Mouse (Mus musculus) hindbrain, embryonic 12.5 days (tissue): ENCODE measurements around the gene Rad51b. TPM values are rescaled to one million over a fixed set of nuclear protein-coding genes. Genes with fewer than 3 reads are reported as not detected.

Source experiments
- ATAC-seq: fragments of 200-750 bp; cut with Nextera tagmentation; 2 replicates; pipeline ENCODE4 v1.8.0; 2017; ENCODE audit warnings: moderate TSS enrichment; ENCODE audit not compliant: low FRiP score
- H3K27ac ChIP-seq: fragments of 300-500 bp; sonication (generic); 2 replicates; pipeline ENCODE4 v1.5.1; 2016; ENCODE audit warnings: mild to moderate bottlenecking
- H3K27me3 ChIP-seq: fragments of 300-500 bp; sonication (generic); 2 replicates; pipeline ENCODE4 v1.6.1; 2016; ENCODE audit warnings: mild to moderate bottlenecking
- H3K36me3 ChIP-seq: fragments of 300-500 bp; sonication (generic); 2 replicates; pipeline ENCODE4 v1.6.1; 2016; ENCODE audit warnings: mild to moderate bottlenecking
- H3K4me1 ChIP-seq: fragments of 300-500 bp; sonication (generic); 2 replicates; pipeline ENCODE4 v1.6.1; 2016
- H3K4me2 ChIP-seq: fragments of 300-500 bp; sonication (generic); replicated peaks from 2 replicates; pipeline ENCODE4 v1.6.1; 2016; ENCODE audit warnings: mild to moderate bottlenecking
- H3K4me3 ChIP-seq: fragments of 300-500 bp; sonication (generic); 2 replicates; pipeline ENCODE4 v1.5.1; 2016; ENCODE audit warnings: mild to moderate bottlenecking
- H3K9ac ChIP-seq: fragments of 300-500 bp; sonication (generic); 2 replicates; pipeline ENCODE4 v1.6.1; 2016; ENCODE audit warnings: mild to moderate bottlenecking, moderate library complexity
- H3K9me3 ChIP-seq: fragments of 300-500 bp; sonication (generic); replicated peaks from 2 replicates; pipeline ENCODE4 v1.6.1; 2016; ENCODE audit warnings: mild to moderate bottlenecking
- WGBS: fragments of 180-500 bp; shearing (Covaris S2); methylation state at CpG from one replicate; pipeline ENCODE4 v1.1.7; 2016; 5-methylcytosine and 5-hydroxymethylcytosine counted together
- polyA plus RNA-seq: library from polyadenylated mRNA; unstranded; fragments of >200 nt; fragmentation: Nextera tagmentation; extraction: Ambion mirVana; gene quantifications from 2 replicates; pipeline ENCODE4 v1.2.1, GENCODE M21; 2016

Rad51b gene
- polyA plus RNA-seq, 1 experiment from 2014 or later: 5.2 TPM

DNA sequence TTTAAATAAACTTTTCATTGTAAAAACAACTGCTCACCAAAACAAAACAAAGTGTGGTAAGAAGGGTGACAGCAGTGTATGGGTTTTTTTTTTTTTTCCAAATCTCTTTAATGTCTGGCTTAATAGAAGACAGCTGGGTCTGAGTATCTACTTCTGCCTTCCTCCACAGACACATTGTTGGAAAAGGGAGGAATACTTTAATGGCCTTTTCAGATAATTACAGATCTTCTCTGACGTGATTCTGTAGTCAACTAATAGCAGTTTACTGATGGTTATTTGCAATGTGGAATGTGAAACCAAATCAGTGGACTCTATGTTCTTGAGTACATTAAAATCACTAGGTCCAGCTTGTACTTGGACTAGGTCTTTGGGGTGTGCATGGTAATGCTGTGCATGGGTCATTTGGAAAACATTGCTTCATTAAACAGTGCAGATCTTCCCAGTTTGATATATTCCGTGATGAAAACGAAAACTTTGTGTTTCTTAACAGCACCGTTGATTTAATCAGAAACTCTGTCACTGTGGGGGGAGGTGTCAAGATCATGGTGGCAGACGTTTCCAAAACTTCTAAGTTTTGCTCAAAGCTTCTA, 556.9 kb downstream of the Rad51b start:
- no peak overlapping the region for H3K4me3 ChIP-seq
- WGBS: 82% methylated on average over 5 of the region's 5 CpGs

DNA sequence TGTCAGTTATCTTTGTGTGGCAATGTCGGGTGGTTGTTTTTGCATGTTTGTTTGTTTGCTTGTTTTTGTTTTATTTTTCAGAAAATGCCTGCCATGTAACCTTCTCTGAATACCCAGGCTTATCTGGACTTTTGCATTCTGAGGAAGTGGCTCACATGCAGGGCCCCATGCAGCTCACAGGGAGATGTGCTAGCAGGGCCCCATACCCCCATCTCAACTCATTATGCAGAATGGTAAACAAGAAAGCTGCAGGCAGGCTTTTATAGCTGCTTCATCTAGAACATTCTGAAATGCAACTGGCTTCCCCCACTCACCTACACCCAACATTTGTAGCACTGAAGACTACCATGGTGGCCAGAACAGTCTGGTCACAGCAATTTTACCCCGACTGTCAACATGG, 557.4 kb downstream of the Rad51b start:
- no peak overlapping the region for H3K4me2 ChIP-seq
- no peaks in the 10 kb centered on the region for H3K27me3 ChIP-seq
- no peak overlapping the region for H3K27ac ChIP-seq
- peaks cover 5% of the 10 kb centered on the region for H3K4me1 ChIP-seq
- 94% methylated on average over 2 of the region's 2 CpGs for WGBS
- no peak overlapping the region for H3K4me3 ChIP-seq
- no peak overlapping the region for H3K9ac ChIP-seq
- H3K36me3 ChIP-seq: no peaks in the 10 kb centered on the region
- no peaks in the 10 kb centered on the region for H3K9me3 ChIP-seq
- ATAC-seq: no peak

More for the DNA sequence above, 556.9 kb downstream of the Rad51b start:
- Histone ChIP-seq H3K27ac (no peak overlapping the region), H3K4me1 (peaks cover 3% of the 10 kb centered on the region; the same call in 1 of the 2 replicates), H3K36me3 (no peaks in the 10 kb centered on the region), H3K27me3 (no peaks in the 10 kb centered on the region), H3K9ac (no peak overlapping the region), H3K4me2 (no peak overlapping the region), H3K9me3 (no peaks in the 10 kb centered on the region)
- no peak for ATAC-seq

DNA sequence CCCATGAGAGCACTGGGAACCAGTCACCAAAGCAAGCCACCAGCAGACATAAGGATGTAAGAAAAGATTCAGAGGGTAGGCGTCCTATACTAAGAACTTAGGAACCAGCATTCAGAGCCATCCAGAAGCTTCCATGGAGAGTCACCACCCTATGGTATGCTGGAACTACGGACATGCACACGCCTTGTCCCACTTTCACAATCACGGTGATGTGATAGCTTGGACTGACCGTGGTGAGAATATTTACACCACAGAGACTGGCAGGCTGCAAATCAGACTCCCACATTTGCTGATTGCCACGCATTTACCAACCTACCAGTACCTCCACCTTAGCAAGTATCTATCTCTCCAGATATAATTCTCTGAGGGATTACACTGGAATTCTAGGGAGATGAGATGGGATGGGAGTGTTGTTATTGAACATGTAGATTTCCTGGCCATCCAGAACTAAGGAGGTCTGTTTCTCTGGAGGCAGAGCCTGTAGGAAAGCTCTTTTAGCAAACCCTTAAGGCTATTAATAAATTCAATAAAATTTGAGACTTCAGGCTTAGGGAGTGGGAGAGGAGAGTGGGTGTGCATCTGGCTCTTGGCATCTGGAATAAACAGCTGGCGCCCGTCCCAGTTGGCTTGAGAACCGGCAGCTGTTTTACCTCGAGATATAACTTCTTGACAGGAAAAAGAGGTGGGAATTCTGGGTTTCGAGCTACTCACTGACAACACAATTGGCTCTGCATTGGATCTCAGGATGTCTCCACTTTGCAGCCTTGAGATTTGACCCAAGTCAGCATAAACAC, 559.2 kb downstream of the Rad51b start:
- no peak overlapping the region for H3K4me2 ChIP-seq
- no peaks in the 10 kb centered on the region for H3K27me3 ChIP-seq
- H3K27ac ChIP-seq: no peak overlapping the region
- WGBS: 89% methylated on average over 11 of the region's 11 CpGs
- H3K4me3 ChIP-seq: no peak overlapping the region
- no peak for ATAC-seq
- no peak overlapping the region for H3K9ac ChIP-seq
- H3K36me3 ChIP-seq: no peaks in the 10 kb centered on the region
- H3K4me1 ChIP-seq: peaks cover 14% of the 10 kb centered on the region
- no peaks in the 10 kb centered on the region for H3K9me3 ChIP-seq

DNA sequence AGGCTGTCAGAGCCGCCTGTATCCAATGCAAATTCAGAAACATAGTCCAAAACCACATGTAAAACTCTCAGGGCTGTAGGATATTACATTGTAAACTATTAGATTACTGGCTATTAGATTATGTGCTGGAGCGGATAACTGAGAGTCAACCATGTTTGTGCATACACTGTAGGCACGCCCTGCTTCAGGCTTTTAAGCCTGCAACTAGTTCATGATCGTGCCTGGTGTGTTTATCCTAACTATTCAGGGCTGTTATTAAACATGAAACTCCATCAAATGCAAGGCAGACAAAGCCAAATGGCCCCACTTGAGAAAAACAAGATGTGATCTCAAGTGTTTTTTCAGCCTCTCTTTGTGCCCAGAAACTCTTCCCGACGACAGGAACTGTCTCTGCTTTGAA, 560.6 kb downstream of the Rad51b start:
- Histone ChIP-seq H3K4me3 (no peak overlapping the region), H3K9me3 (0 out of 2 replicates have a peak, but pooled peaks cover 4% of the 10 kb centered on the region), H3K4me2 (no peak overlapping the region), H3K27ac (0 out of 2 replicates have a peak overlapping the region, but pooled peaks have one; percentile 0), H3K9ac (no peak overlapping the region), H3K4me1 (peaks cover 14% of the 10 kb centered on the region), H3K27me3 (no peaks in the 10 kb centered on the region), H3K36me3 (no peaks in the 10 kb centered on the region)
- 82% methylated on average over 6 of the region's 6 CpGs for WGBS
- ATAC-seq: no peak

DNA sequence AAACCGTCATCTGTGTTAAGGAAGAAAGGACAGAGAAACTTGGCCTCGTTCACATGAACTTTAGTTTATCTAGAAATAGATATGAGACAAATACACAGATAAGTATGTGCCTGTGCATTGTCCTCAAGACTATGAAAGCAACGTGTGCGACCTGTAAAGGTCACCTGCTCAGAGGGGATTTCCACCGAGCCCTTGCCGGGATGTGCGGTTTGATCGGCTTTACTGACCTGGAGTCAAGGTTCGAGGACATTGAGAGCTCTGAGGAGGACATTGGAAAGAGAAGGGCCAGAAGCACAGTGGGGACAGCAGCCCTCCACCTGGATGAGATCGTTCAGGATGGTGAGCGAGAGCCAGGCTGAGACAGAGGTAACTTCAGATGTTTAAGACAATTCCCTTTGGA, 561.3 kb downstream of the Rad51b start:
- Histone ChIP-seq H3K27me3 (no peaks in the 10 kb centered on the region), H3K4me1 (peaks cover 14% of the 10 kb centered on the region), H3K9me3 (0 out of 2 replicates have a peak, but pooled peaks cover 4% of the 10 kb centered on the region), H3K4me2 (no peak overlapping the region), H3K9ac (no peak overlapping the region), H3K27ac (no peak overlapping the region), H3K4me3 (no peak overlapping the region), H3K36me3 (no peaks in the 10 kb centered on the region)
- WGBS: 80% methylated on average over 11 of the region's 11 CpGs
- no peak for ATAC-seq

DNA sequence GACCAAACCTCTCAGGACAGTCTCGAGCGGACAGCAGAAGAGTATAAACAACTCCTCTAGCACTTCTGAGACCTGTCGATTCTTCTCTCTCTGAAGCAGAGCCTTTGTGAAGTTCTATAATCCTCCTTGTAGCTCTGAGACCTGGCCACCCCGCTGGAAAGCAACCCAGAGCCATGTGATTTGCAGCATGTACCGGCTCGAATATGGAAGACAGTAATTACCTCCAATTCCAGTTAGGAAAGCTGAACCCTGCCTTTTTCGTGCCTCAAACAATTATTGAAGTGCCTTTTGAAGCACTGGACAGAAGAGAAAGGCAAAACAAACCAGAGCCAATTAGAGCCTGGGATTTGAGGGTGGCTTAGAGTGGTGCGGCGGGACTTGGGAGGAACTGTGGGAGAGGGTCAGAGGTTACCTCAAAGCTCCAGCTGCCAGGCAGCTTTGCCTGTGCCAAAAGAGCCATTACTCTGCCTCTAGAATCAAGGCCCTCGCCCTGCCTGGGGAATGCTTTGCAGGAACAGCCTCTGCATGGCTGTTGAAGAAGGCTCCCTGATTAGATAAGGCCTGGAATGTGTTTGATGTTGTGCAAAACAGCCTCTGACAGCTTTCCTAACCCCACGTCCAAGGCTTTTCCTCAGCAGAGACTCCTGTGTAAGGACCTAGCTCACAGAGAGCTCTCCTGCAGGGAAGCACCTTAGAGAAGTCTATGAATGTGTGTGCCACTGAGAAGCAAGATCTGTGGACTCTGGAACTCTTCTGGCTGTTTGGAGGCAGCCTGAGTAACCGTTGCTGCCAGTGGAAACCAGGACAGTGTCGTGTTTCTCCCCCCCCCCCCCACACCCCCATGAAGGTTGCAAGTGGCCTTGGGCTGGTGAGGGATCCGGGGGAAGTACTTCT, 562.5 kb downstream of the Rad51b start:
- H3K27ac ChIP-seq: peak overlapping the region; percentile 55; the same call in 1 of the 2 replicates
- no peaks in the 10 kb centered on the region for H3K27me3 ChIP-seq
- H3K4me1 ChIP-seq: peaks cover 14% of the 10 kb centered on the region
- no peak overlapping the region for H3K9ac ChIP-seq
- no peaks in the 10 kb centered on the region for H3K36me3 ChIP-seq
- H3K4me2 ChIP-seq: no peak overlapping the region
- 0 out of 2 replicates have a peak, but pooled peaks cover 4% of the 10 kb centered on the region for H3K9me3 ChIP-seq
- no peak overlapping the region for H3K4me3 ChIP-seq
- WGBS: 31% methylated on average over 14 of the region's 14 CpGs
- no peak for ATAC-seq

DNA sequence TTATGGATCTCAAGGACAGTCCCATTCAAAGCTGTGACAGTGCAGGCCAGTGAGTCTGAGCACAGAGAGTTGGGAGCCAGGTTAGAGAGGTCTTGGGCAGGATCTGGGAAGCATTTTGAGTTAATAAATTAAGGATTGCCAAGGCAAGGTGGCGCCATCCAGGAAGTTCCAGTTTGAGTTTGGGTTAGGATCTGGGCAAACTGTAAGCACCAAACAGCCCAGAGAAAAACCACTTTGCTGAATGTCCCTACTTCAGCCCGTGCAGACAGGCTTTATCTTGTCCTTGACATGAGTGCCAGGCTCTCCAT, 563.1 kb downstream of the Rad51b start:
- Histone ChIP-seq H3K36me3 (no peaks in the 10 kb centered on the region), H3K4me3 (no peak overlapping the region), H3K9ac (no peak overlapping the region), H3K4me1 (peaks cover 12% of the 10 kb centered on the region), H3K9me3 (0 out of 2 replicates have a peak, but pooled peaks cover 4% of the 10 kb centered on the region), H3K27me3 (no peaks in the 10 kb centered on the region), H3K4me2 (no peak overlapping the region), H3K27ac (peak overlapping the region; percentile 55; the same call in 1 of the 2 replicates)
- WGBS: 79% methylated on average over 2 of the region's 2 CpGs
- ATAC-seq: no peak

Other genes starting within 250 kb of the Rad51b start
- gene Pigh, start 207.6 kb upstream of the Rad51b start, polyA plus RNA-seq: 27.1 and 28.3 TPM in 2 replicates
- 16.4 and 17.6 TPM in 2 replicates for gene Arg2, start 166.5 kb upstream of the Rad51b start, polyA plus RNA-seq
- 126 and 131 TPM in 2 replicates for gene Vti1b, start 124.6 kb upstream of the Rad51b start, polyA plus RNA-seq
- 28.2 and 28.9 TPM in 2 replicates for gene Rdh11, start 105.0 kb upstream of the Rad51b start, polyA plus RNA-seq
- 1.1 and 1.5 TPM in 2 replicates for gene Rdh12, start 88.4 kb upstream of the Rad51b start, polyA plus RNA-seq
- 15.0 and 15.8 TPM in 2 replicates for gene Zfyve26, start 978 bp upstream of the Rad51b start, polyA plus RNA-seq